Mouse (Mus musculus) E14TG2a.4 (cell line): ENCODE results near the gene Cep41.

ENCODE experiments used
- H3K27me3 ChIP-seq: 2 replicates; pipeline ENCODE4 v1.6.1; 2014; ENCODE audit warnings: low read length, control low read depth; ENCODE audit not compliant: insufficient read depth
- H3K36me3 ChIP-seq: 2 replicates; pipeline ENCODE4 v1.6.1; 2014; ENCODE audit warnings: low read length, control low read depth; ENCODE audit not compliant: insufficient read depth
- H3K4me1 ChIP-seq: replicated peaks from 2 replicates; pipeline ENCODE4 v1.6.1; 2014; ENCODE audit warnings: low read depth, low read length, control low read depth
- H3K4me3 ChIP-seq: replicated peaks from 2 replicates; pipeline ENCODE4 v1.5.1; 2014; ENCODE audit warnings: mild to moderate bottlenecking, low read length
- H3K9me3 ChIP-seq: 2 replicates; pipeline ENCODE4 v1.6.1; 2014; ENCODE audit warnings: low read length, control low read depth
- CTCF ChIP-seq: conservative IDR thresholded peaks from 2 replicates; pipeline ENCODE4 v1.5.1; 2014; ENCODE audit warnings: low read length
- NANOG ChIP-seq: IDR thresholded peaks from 2 replicates; pipeline ENCODE4 v1.6.1; 2014; ENCODE audit warnings: borderline replicate concordance, low read length, mixed read lengths
- POU5F1 ChIP-seq: IDR thresholded peaks from 2 replicates; pipeline ENCODE4 v1.6.1; 2014; ENCODE audit warnings: low read length, borderline replicate concordance

Gene Cep41

GRCm38 (mm10) chr6:30614251-30614650, 79.3 kb downstream of the Cep41 start:
- Histone ChIP-seq H3K4me3 (no peak overlapping the region), H3K4me1 (peaks cover 29% of the 10 kb centered on the region), H3K36me3 (no peaks in the 10 kb centered on the region), H3K27me3 (peaks cover 29% of the 10 kb centered on the region), H3K9me3 (peaks cover 4% of the 10 kb centered on the region; the same call in 1 of the 2 replicates)
- no peak for TF ChIP-seq NANOG
- no peak for TF ChIP-seq CTCF
- TF ChIP-seq POU5F1, result no peak

DNA sequence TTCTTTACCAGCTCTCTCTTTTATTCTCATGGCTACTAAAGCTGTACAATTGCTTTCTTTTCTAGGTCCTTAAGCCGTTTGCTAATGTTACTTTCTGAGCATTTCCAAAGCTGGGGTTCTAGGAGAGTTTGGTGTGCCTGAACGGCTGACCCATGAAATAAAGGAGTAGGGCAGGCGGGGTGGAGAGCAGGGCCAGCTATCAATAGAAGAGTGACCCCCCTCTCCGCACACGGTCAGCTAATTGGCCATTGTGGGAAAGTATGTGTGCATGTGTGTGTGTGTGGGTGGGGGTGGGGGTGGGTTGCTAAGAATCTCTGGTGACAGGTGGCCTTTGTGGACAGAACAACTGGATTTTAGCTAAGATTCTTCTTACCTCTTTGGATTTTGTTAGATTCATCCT, 82.3 kb downstream of the Cep41 start:
- Histone ChIP-seq H3K36me3 (no peaks in the 10 kb centered on the region), H3K9me3 (peaks cover 4% of the 10 kb centered on the region; the same call in 1 of the 2 replicates), H3K4me3 (no peak overlapping the region), H3K4me1 (no peaks in the 10 kb centered on the region), H3K27me3 (peaks cover 22% of the 10 kb centered on the region)
- TF ChIP-seq CTCF (no peak), POU5F1 (no peak), NANOG (no peak)

- Histone ChIP-seq H3K9me3 (peaks cover 4% of the 10 kb centered on the region; the same call in 1 of the 2 replicates), H3K4me3 (no peak within 1 kb of the TSS), H3K36me3 (no peaks in the 10 kb centered on the region), H3K27me3 (peaks cover 19% of the 10 kb centered on the region), H3K4me1 (no peaks in the 10 kb centered on the region)
- no peak for TF ChIP-seq NANOG
- TF ChIP-seq CTCF, result no peak
- no peak for TF ChIP-seq POU5F1
These were observed 82.8 kb downstream of the Cep41 start, which contains the start of gene Cpa5 for GRCm38 (mm10) chr6:30610710-30611109. Gene Cpa5, plus strand, starts transcription at chr6:30611010.

- Histone ChIP-seq H3K27me3 (no peaks in the 10 kb centered on the region), H3K4me1 (peaks cover 8% of the 10 kb centered on the region), H3K36me3 (no peaks in the 10 kb centered on the region), H3K4me3 (no peak overlapping the region), H3K9me3 (no peaks in the 10 kb centered on the region)
- TF ChIP-seq NANOG (no peak), POU5F1 (no peak), CTCF (no peak)
These were observed 87.9 kb downstream of the Cep41 start for GRCm38 (mm10) chr6:30605672-30606071.

DNA sequence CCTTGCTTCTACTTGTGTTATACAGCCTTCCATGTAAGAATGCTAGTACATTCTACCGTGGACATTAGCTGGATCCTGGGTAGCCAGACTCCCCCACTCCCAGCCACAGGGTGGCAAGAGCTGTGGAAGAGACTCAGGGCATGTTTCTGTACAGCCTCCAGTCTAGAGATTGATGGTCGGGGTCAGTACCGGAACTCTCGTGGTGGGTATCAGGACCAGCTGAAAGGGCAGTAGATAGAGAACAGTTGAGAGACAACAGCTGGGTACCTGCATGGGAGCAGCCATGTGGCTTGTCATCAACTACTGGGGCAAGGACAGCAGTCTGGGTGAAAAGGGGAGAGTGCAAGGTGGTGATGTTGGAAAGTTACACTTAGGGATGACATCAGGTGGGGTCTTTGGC, 88.4 kb downstream of the Cep41 start:
- Histone ChIP-seq H3K36me3 (no peaks in the 10 kb centered on the region), H3K27me3 (no peaks in the 10 kb centered on the region), H3K4me3 (no peak overlapping the region), H3K9me3 (no peaks in the 10 kb centered on the region), H3K4me1 (peaks cover 10% of the 10 kb centered on the region)
- TF ChIP-seq CTCF, result no peak
- TF ChIP-seq POU5F1, result no peak
- TF ChIP-seq NANOG, result no peak

DNA sequence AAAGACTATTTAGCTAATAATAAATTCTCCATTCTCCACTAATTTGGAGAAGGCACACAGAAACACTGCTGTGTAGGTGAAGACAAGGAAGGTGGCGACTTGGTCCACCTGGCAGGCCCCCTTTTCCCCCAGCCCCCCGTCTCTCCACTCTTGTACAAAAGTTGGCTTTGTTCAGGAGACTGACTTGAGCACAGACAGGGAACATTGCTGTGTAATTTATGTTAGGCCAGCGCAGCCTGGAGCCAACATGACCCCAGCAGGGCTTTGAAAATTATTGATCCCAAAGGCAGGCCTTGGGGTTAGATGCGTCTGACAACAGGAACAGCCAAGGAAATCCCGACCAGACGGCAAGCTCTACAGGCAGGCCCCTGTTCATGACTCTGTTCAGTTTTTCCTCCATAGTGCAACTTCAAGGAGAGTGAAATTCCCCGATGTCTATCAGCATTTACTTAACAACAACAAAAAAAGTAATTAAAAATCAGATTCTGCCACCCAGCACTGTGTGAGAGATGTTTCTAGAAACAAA, 89.1 kb downstream of the Cep41 start:
- H3K36me3 ChIP-seq, result no peaks in the 10 kb centered on the region
- no peaks in the 10 kb centered on the region for H3K9me3 ChIP-seq
- no peak for TF ChIP-seq CTCF
- no peak for TF ChIP-seq NANOG
- TF ChIP-seq POU5F1, result no peak
- no peaks in the 10 kb centered on the region for H3K27me3 ChIP-seq
- H3K4me3 ChIP-seq, result no peak overlapping the region
- peaks cover 10% of the 10 kb centered on the region for H3K4me1 ChIP-seq
